Mouse (Mus musculus) erythroblast, adult 5-6 weeks (primary cell): ENCODE measurements around the gene Lenep. TPM values are rescaled to one million over a fixed set of nuclear protein-coding genes. Genes with fewer than 3 reads are reported as not detected.
"Not testable (repeated sequence)": the region's sequence is repeated elsewhere in the genome, so short reads cannot be mapped to it uniquely, and the experiment has no call there.

Experiments used
- ATAC-seq: replicated peaks from 2 replicates; pipeline ENCODE4 v1.8.0; 2016; ENCODE audit warnings: moderate number of reproducible peaks, mild to moderate bottlenecking, moderate TSS enrichment, inconsistent platforms; ENCODE audit not compliant: poor library complexity, low FRiP score, severe bottlenecking
- total RNA-seq, 2 experiments: library from RNA; stranded (forward) in 1 of 2; stranded (reverse) in 1 of 2; fragments of 150-400 nt in 1 of 2; fragments of 200-764, 138-1000 nt in 1 of 2; gene quantifications; 2 replicates each; pipeline versions ENCODE4 v1.2.3 to v1.2.4; 2015 to 2017; ENCODE audit warnings: low replicate concordance in 2 of 2

The Lenep gene
- total RNA-seq (2015; ENCODE audit: low replicate concordance) = 0.63 and 3.7 TPM in 2 replicates
- 0.17 TPM in 1 of 2 replicates, not detected in the other for total RNA-seq (2017; ENCODE audit: low replicate concordance)

GRCm38 (mm10) chr3:89402693-89403092, at the start of gene Lenep:
Lenep (minus strand) TSS chr3:89402793.
- no peak for ATAC-seq

GRCm38 (mm10) chr3:89451916-89452315, 49.3 kb upstream of the Lenep start:
- no peak for ATAC-seq

- ATAC-seq = peak; percentile 85
Measured at GRCm38 (mm10) chr3:89449541-89449940, 46.9 kb upstream of the Lenep start.

GRCm38 (mm10) chr3:89448720-89449537, 46.3 kb upstream of the Lenep start:
- ATAC-seq = peak; percentile 70

GRCm38 (mm10) chr3:89440691-89441090, 38.1 kb upstream of the Lenep start:
- ATAC-seq = no peak

GRCm38 (mm10) chr3:89437269-89437668, 34.7 kb upstream of the Lenep start:
- no peak for ATAC-seq

GRCm38 (mm10) chr3:89436176-89437113, 33.9 kb upstream of the Lenep start, which contains the start of gene Pbxip1:
Pbxip1 (plus strand) TSS chr3:89436706.
- peak; percentile 72 for ATAC-seq

- no peak for ATAC-seq
Measured at GRCm38 (mm10) chr3:89435041-89435440, 32.4 kb upstream of the Lenep start.

- no peak for ATAC-seq
Measured at GRCm38 (mm10) chr3:89434532-89434931, 31.9 kb upstream of the Lenep start.

- no peak for ATAC-seq
Measured at GRCm38 (mm10) chr3:89432606-89433005, 30.0 kb upstream of the Lenep start.

- ATAC-seq = peak; percentile 95
Measured at GRCm38 (mm10) chr3:89430171-89431159, 27.9 kb upstream of the Lenep start, which contains the start of gene Pygo2. Pygo2 (plus strand) TSS chr3:89430214.

- ATAC-seq = not testable (repeated sequence)
Measured at GRCm38 (mm10) chr3:89429021-89429420, 26.4 kb upstream of the Lenep start.

- ATAC-seq = no peak
Measured at GRCm38 (mm10) chr3:89425876-89426275, 23.3 kb upstream of the Lenep start.

- ATAC-seq = no peak
Measured at GRCm38 (mm10) chr3:89425141-89425525, 22.5 kb upstream of the Lenep start.

GRCm38 (mm10) chr3:89424416-89425140, 22.0 kb upstream of the Lenep start:
- ATAC-seq = no peak

GRCm38 (mm10) chr3:89422556-89423205, 20.1 kb upstream of the Lenep start:
- no peak for ATAC-seq

GRCm38 (mm10) chr3:89421810-89422473, 19.3 kb upstream of the Lenep start:
- ATAC-seq = no peak
